Mouse (Mus musculus) neural tube, embryonic 15.5 days (tissue): ENCODE measurements around the gene Rpp25l. TPM values are rescaled to one million over a fixed set of nuclear protein-coding genes. Genes with fewer than 3 reads are reported as not detected.

Source experiments
- ATAC-seq: fragments of 200-750 bp; cut with Nextera tagmentation; 2 replicates; pipeline ENCODE4 v1.8.0; 2017; ENCODE audit warnings: mild to moderate bottlenecking, moderate TSS enrichment, moderate library complexity; ENCODE audit not compliant: low FRiP score
- H3K27ac ChIP-seq: fragments of 300-500 bp; sonication (generic); replicated peaks from 2 replicates; pipeline ENCODE4 v1.5.1; 2015; ENCODE audit warnings: mild to moderate bottlenecking, inconsistent platforms
- H3K27me3 ChIP-seq: fragments of 300-500 bp; sonication (generic); replicated peaks from 2 replicates; pipeline ENCODE4 v1.6.1; 2015; ENCODE audit warnings: inconsistent platforms
- H3K36me3 ChIP-seq: fragments of 300-500 bp; sonication (generic); 2 replicates; pipeline ENCODE4 v1.6.1; 2015; ENCODE audit warnings: inconsistent platforms
- H3K4me1 ChIP-seq: fragments of 300-500 bp; sonication (generic); 2 replicates; pipeline ENCODE4 v1.6.1; 2015; ENCODE audit warnings: inconsistent platforms
- H3K4me2 ChIP-seq: fragments of 300-500 bp; sonication (generic); 2 replicates; pipeline ENCODE4 v1.6.1; 2015; ENCODE audit warnings: inconsistent platforms, mild to moderate bottlenecking, moderate library complexity
- H3K4me3 ChIP-seq: fragments of 300-500 bp; sonication (generic); replicated peaks from 2 replicates; pipeline ENCODE4 v1.5.1; 2015; ENCODE audit warnings: mild to moderate bottlenecking, inconsistent platforms
- H3K9ac ChIP-seq: fragments of 300-500 bp; sonication (generic); replicated peaks from 2 replicates; pipeline ENCODE4 v1.6.1; 2015; ENCODE audit warnings: mild to moderate bottlenecking, inconsistent platforms
- H3K9me3 ChIP-seq: fragments of 300-500 bp; sonication (generic); replicated peaks from 2 replicates; pipeline ENCODE4 v1.6.1; 2016; ENCODE audit warnings: inconsistent platforms
- WGBS: fragments of 180-500 bp; shearing (Covaris S2); methylation state at CpG from one replicate; pipeline ENCODE4 v1.1.7; 2015; ENCODE audit warnings: mixed read lengths; 5-methylcytosine and 5-hydroxymethylcytosine counted together
- polyA plus RNA-seq: library from polyadenylated mRNA; unstranded; fragments of >200 nt; fragmentation: Nextera tagmentation; extraction: Ambion mirVana; gene quantifications from 2 replicates; pipeline ENCODE4 v1.2.1, GENCODE M21; 2015

The Rpp25l gene
- polyA plus RNA-seq, 1 experiment from 2014 or later, result 59.3 TPM

- peaks cover 37% of the 10 kb centered on the region for H3K4me1 ChIP-seq
- WGBS, result 79% methylated on average over 8 of the region's 8 CpGs
- H3K9ac ChIP-seq, result peak overlapping the region; percentile 84
- peak overlapping the region; percentile 95 for H3K4me2 ChIP-seq
- no peaks in the 10 kb centered on the region for H3K9me3 ChIP-seq
- no peaks in the 10 kb centered on the region for H3K27me3 ChIP-seq
- peaks cover 7% of the 10 kb centered on the region; the same call in 1 of the 2 replicates for H3K36me3 ChIP-seq
- H3K4me3 ChIP-seq, result peak overlapping the region; percentile 78
- ATAC-seq, result no peak
- H3K27ac ChIP-seq, result peak overlapping the region; percentile 87; the same call in 1 of the 2 replicates
Observed at GRCm38 (mm10) chr4:41756440-41756839, 43.1 kb upstream of the Rpp25l start.

GRCm38 (mm10) chr4:41755338-41756305, 42.3 kb upstream of the Rpp25l start, which contains the start of gene Sigmar1:
Sigmar1 (minus strand) TSS chr4:41756157.
- Histone ChIP-seq H3K4me3 (peak within 1 kb of the TSS; percentile 78), H3K36me3 (peaks cover 7% of the 10 kb centered on the region; the same call in 1 of the 2 replicates), H3K9ac (peak within 1 kb of the TSS; percentile 84), H3K4me1 (peaks cover 29% of the 10 kb centered on the region), H3K9me3 (no peaks in the 10 kb centered on the region), H3K27ac (peak within 1 kb of the TSS; percentile 87), H3K27me3 (no peaks in the 10 kb centered on the region), H3K4me2 (peak within 1 kb of the TSS; percentile 95)
- WGBS, result under 1% methylated on average over 57 of the region's 57 CpGs
- ATAC-seq, result peak; percentile 85

GRCm38 (mm10) chr4:41754797-41755337, 41.5 kb upstream of the Rpp25l start, which contains the start of gene Galt:
Galt (plus strand) TSS chr4:41755228.
- Histone ChIP-seq H3K27ac (peak within 1 kb of the TSS; percentile 87), H3K36me3 (peaks cover 7% of the 10 kb centered on the region; the same call in 1 of the 2 replicates), H3K9ac (peak within 1 kb of the TSS; percentile 84), H3K4me1 (peaks cover 22% of the 10 kb centered on the region), H3K4me2 (peak within 1 kb of the TSS; percentile 95), H3K9me3 (no peaks in the 10 kb centered on the region), H3K27me3 (no peaks in the 10 kb centered on the region), H3K4me3 (peak within 1 kb of the TSS; percentile 78)
- 13% methylated on average over 14 of the region's 14 CpGs for WGBS
- ATAC-seq, result peak; percentile 79

GRCm38 (mm10) chr4:41745021-41745420, 31.7 kb upstream of the Rpp25l start:
- ATAC-seq, result no peak
- Histone ChIP-seq H3K27me3 (peaks cover 3% of the 10 kb centered on the region; the same call in 1 of the 2 replicates), H3K27ac (no peak overlapping the region), H3K4me2 (no peak overlapping the region), H3K9ac (no peak overlapping the region), H3K4me3 (no peak overlapping the region), H3K36me3 (no peaks in the 10 kb centered on the region), H3K4me1 (peaks cover 11% of the 10 kb centered on the region), H3K9me3 (no peaks in the 10 kb centered on the region)
- WGBS, result 81% methylated on average over 1 of the region's 1 CpGs

GRCm38 (mm10) chr4:41744131-41744530, 30.8 kb upstream of the Rpp25l start:
- H3K27me3 ChIP-seq, result peaks cover 3% of the 10 kb centered on the region; the same call in 1 of the 2 replicates
- H3K4me1 ChIP-seq, result peaks cover 20% of the 10 kb centered on the region
- H3K9me3 ChIP-seq, result no peaks in the 10 kb centered on the region
- no peak overlapping the region for H3K9ac ChIP-seq
- 74% methylated on average over 2 of the region's 2 CpGs for WGBS
- no peaks in the 10 kb centered on the region for H3K36me3 ChIP-seq
- H3K4me3 ChIP-seq, result no peak overlapping the region
- no peak for ATAC-seq
- no peak overlapping the region for H3K4me2 ChIP-seq
- no peak overlapping the region for H3K27ac ChIP-seq

GRCm38 (mm10) chr4:41741158-41741560, 27.8 kb upstream of the Rpp25l start:
- peak overlapping the region; percentile 77 for H3K4me3 ChIP-seq
- peak overlapping the region; percentile 86 for H3K4me2 ChIP-seq
- peaks cover 3% of the 10 kb centered on the region; the same call in 1 of the 2 replicates for H3K27me3 ChIP-seq
- WGBS, result 0% methylated on average over 27 of the region's 27 CpGs
- H3K9ac ChIP-seq, result peak overlapping the region; percentile 67
- H3K9me3 ChIP-seq, result no peaks in the 10 kb centered on the region
- peaks cover 21% of the 10 kb centered on the region for H3K4me1 ChIP-seq
- H3K27ac ChIP-seq, result peak overlapping the region; percentile 86
- peaks cover 9% of the 10 kb centered on the region for H3K36me3 ChIP-seq
- peak; percentile 97 for ATAC-seq

GRCm38 (mm10) chr4:41740380-41741157, 27.2 kb upstream of the Rpp25l start:
- Histone ChIP-seq H3K4me2 (peak overlapping the region; percentile 86), H3K27ac (peak overlapping the region; percentile 86), H3K27me3 (peaks cover 3% of the 10 kb centered on the region; the same call in 1 of the 2 replicates), H3K4me3 (peak overlapping the region; percentile 77), H3K4me1 (peaks cover 21% of the 10 kb centered on the region), H3K9ac (peak overlapping the region; percentile 67), H3K36me3 (peaks cover 9% of the 10 kb centered on the region), H3K9me3 (no peaks in the 10 kb centered on the region)
- under 1% methylated on average over 44 of the region's 48 CpGs for WGBS
- ATAC-seq, result peak; percentile 82

- Histone ChIP-seq H3K9ac (no peak overlapping the region), H3K4me1 (peaks cover 21% of the 10 kb centered on the region), H3K4me3 (no peak overlapping the region), H3K27me3 (no peaks in the 10 kb centered on the region), H3K9me3 (no peaks in the 10 kb centered on the region), H3K27ac (no peak overlapping the region), H3K4me2 (peak overlapping the region; percentile 86; the same call in 1 of the 2 replicates), H3K36me3 (peaks cover 9% of the 10 kb centered on the region)
- 96% methylated on average over 13 of the region's 13 CpGs for WGBS
- ATAC-seq, result no peak
Observed at GRCm38 (mm10) chr4:41739260-41739659, 25.9 kb upstream of the Rpp25l start.

- Histone ChIP-seq H3K9ac (no peak overlapping the region), H3K27ac (no peak overlapping the region), H3K27me3 (peaks cover 8% of the 10 kb centered on the region), H3K4me3 (no peak overlapping the region), H3K4me1 (peaks cover 21% of the 10 kb centered on the region), H3K9me3 (no peaks in the 10 kb centered on the region), H3K4me2 (no peak overlapping the region), H3K36me3 (peaks cover 9% of the 10 kb centered on the region)
- 52% methylated on average over 1 of the region's 1 CpGs for WGBS
- no peak for ATAC-seq
Observed at GRCm38 (mm10) chr4:41738256-41738603, 24.9 kb upstream of the Rpp25l start.

GRCm38 (mm10) chr4:41737602-41738255, 24.4 kb upstream of the Rpp25l start:
- H3K9ac ChIP-seq, result no peak overlapping the region
- peaks cover 21% of the 10 kb centered on the region for H3K4me1 ChIP-seq
- no peak overlapping the region for H3K4me3 ChIP-seq
- 43% methylated on average over 8 of the region's 8 CpGs for WGBS
- no peak overlapping the region for H3K27ac ChIP-seq
- H3K4me2 ChIP-seq, result no peak overlapping the region
- H3K36me3 ChIP-seq, result peaks cover 9% of the 10 kb centered on the region
- ATAC-seq, result 0 out of 2 replicates have a peak, but pooled peaks have one; percentile 24
- H3K27me3 ChIP-seq, result peaks cover 13% of the 10 kb centered on the region
- H3K9me3 ChIP-seq, result no peaks in the 10 kb centered on the region
